Mouse (Mus musculus): ENCODE measurements around the gene Ttll4. TPM values are rescaled to one million over a fixed set of nuclear protein-coding genes. Genes with fewer than 3 reads are reported as not detected.

Gene Ttll4
- total RNA-seq (2021): 10 to 100 TPM; 23.0 to 25.0 TPM
- long read RNA-seq, partial matches to known transcripts: 0 of 7 reads
- long read RNA-seq, other reads (novel, unspliced or antisense): 7 of 7 reads

GRCm38 (mm10) chr1:74661448-74662195 is at the start of gene Ttll4:
Gene Ttll4, plus strand, starts transcription at chr1:74661745.
- DNase-seq (ENCODE audit: low spot score in 2 of 2): peak; percentile 86 to 94

- no peak for DNase-seq (ENCODE audit: low spot score in 2 of 2)
Measured at GRCm38 (mm10) chr1:74624183-74624582, 37.4 kb upstream of the Ttll4 start.

DNA sequence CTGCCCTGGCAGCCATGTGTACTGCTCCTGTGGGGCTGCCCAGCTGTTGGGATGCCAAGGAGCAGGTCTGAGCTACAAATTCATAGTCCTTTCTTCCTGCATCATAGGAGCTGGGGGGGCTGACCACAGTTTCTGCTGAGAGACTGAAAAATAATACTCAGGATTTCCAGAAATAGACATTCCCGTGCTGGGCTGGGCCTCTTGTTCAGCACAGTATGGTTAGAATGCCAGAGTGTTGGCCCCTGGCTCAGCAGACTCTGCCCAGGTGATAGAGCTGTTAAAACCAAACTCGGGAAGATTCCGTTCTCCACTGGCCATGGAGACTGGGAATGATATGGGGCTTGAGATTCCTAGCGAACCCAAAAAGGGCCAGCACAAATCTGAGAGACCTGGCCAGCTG is 35.5 kb upstream of the Ttll4 start:
- no peak for DNase-seq (ENCODE audit: low spot score in 2 of 2)

DNA sequence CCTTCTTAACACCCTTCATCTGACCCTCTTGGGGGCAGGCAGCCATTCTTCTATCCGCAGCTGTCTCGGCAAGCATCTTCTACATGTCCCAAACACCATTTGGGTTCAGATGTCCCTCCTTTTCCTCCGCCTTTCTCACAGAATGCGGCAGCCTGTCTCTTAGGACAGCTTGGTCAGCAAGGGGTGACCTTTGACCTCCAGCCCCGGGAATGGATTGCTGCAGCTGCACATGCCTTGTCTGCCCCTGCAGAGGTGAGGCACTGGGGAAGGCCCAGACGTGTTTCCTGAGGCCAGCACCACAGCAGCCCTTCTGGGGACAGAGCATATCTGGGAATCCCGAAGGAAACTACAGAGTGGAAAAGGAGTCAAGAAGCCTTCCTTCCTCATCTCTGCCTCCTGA is 33.5 kb upstream of the Ttll4 start:
- DNase-seq (ENCODE audit: low spot score in 2 of 2): no peak

GRCm38 (mm10) chr1:74632734-74633133 is 28.8 kb upstream of the Ttll4 start:
- no peak for DNase-seq (ENCODE audit: low spot score in 2 of 2)

DNA sequence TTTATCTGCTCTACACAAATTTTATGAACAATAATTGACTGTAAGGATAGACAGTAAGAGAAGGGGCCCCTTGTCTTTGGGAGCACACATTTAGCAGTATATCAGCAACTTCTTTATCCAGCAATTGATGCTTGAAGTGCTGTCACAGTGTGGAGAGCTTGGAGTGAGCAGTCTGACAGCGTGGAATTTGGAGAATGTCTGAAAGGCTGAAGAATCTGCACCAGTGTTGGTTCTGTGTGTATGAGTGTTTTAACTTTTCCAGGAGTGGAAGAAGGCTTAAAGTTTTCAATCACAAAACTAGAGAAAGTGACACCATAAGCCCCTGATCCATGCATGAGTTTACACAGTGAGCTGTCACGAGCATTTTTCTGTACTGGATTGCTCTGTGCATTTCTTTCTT is 18.0 kb upstream of the Ttll4 start:
- DNase-seq (ENCODE audit: low spot score in 2 of 2): no peak

DNA sequence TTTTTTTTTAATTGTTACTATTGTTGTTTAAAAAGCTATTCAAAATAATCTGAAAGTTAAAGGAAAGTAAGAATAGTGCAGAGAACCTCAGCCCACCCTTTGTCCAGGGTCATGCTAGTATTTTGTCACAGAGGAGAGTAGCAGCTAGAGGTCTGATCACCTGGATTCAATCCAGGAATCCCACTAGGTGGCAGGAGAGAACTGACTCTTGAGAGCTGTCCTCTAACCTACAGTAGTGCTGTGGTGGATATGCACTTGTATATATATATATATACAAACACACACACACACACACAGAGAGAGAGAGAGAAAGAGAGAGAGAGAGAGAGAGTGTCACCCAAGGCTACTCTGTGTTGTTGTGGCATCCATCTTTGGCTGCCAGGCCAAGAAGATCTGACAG is 17.6 kb upstream of the Ttll4 start:
- no peak for DNase-seq (ENCODE audit: low spot score in 2 of 2)

GRCm38 (mm10) chr1:74662253-74662865 is 814 bp downstream of the Ttll4 start:
- no peak for DNase-seq (ENCODE audit: low spot score in 2 of 2)

- DNase-seq (ENCODE audit: low spot score in 2 of 2): peak in 1 of 2 experiments; percentile 18
Measured at GRCm38 (mm10) chr1:74665153-74665552, 3.6 kb downstream of the Ttll4 start.

GRCm38 (mm10) chr1:74668371-74668770 is 6.8 kb downstream of the Ttll4 start:
- no peak for DNase-seq (ENCODE audit: low spot score in 2 of 2)

DNA sequence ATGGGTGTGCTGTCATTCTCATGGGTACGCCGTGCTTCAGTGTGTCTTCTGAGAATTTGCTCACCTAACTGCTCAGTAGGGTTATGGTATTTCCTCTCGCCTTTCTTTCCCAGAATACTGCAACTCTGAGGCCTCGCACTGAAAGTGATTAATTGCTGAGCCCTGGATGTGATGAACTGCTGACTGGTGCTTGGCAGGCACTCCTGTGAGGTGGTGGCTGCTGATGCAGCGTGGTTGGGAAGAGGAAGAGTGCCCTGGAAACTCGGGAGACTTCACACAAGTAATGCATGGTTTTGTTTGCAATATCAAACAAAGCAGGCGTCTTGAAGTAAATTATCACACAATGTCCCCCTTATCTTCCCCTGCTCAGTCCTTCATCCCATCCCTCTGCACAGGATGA is 11.2 kb downstream of the Ttll4 start:
- no peak for DNase-seq (ENCODE audit: low spot score in 2 of 2)

DNA sequence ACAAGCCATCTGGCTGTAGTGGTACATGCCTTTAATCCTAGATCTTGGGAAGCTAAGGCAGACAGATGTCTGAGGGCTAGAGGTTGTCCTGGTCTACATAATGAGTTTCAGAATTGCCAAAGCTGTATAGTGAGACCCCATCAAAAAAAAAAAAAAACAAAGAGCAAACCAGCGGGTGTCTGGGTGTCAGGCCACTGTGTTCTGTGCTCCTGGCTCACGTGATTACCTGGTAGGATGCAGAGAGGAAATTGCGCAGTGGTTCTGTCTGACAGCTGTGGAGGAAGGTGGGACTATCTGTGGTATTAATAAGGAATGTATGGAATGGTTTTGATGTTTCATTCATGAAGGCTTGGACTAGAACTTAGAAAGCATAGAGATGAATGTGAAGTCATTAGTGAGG is 15.3 kb downstream of the Ttll4 start:
- DNase-seq (ENCODE audit: low spot score in 2 of 2): no peak

DNA sequence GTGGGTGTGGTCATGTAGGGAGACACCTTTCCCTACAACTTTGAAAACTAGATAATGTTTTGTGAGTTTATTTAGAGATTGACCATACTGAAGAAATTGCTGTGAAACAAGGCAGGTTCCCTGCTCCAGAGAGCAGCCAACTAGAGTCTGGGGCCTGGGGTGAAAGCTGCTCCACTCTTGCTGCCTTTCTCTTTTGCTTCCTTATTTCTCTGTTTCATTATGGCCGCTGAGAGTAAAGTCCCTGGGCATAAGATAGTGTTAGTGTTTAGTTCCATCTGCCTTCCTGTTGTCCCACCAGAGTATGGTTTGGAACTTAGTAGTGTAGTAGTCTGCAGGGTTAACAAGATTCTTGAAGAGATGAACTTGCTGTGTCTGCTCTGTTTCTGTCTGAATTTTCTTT is 16.3 kb downstream of the Ttll4 start:
- no peak for DNase-seq (ENCODE audit: low spot score in 2 of 2)

- no peak for DNase-seq (ENCODE audit: low spot score in 2 of 2)
Measured at GRCm38 (mm10) chr1:74687131-74687530, 25.6 kb downstream of the Ttll4 start.

- no peak for DNase-seq (ENCODE audit: low spot score in 2 of 2)
Measured at GRCm38 (mm10) chr1:74693891-74694583, 32.5 kb downstream of the Ttll4 start.

GRCm38 (mm10) chr1:74695836-74696235 is 34.3 kb downstream of the Ttll4 start:
- DNase-seq (ENCODE audit: low spot score in 2 of 2): no peak

DNA sequence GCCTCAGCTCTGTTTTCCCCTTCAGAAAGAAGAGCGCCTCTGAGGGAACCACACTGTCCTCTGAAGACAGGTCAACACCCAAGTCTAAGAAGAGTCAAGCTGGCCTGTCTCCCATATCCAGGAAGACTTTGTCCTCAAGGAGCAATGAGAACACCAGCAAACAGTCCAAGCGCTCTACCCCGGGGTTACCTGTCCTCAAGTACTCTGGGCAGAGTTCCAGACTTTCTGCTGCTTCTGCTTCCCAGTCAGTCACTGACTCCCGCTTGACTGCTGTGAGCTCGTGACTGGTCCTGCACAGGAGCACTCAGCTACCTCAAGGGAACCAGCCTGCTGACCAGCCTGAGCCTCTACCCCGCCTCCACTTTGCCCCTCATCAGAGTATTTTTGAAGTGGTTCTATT is 35.9 kb downstream of the Ttll4 start:
- DNase-seq (ENCODE audit: low spot score in 2 of 2): no peak

- DNase-seq (ENCODE audit: low spot score in 2 of 2): no peak
Measured at GRCm38 (mm10) chr1:74698353-74698752, 36.8 kb downstream of the Ttll4 start.

DNA sequence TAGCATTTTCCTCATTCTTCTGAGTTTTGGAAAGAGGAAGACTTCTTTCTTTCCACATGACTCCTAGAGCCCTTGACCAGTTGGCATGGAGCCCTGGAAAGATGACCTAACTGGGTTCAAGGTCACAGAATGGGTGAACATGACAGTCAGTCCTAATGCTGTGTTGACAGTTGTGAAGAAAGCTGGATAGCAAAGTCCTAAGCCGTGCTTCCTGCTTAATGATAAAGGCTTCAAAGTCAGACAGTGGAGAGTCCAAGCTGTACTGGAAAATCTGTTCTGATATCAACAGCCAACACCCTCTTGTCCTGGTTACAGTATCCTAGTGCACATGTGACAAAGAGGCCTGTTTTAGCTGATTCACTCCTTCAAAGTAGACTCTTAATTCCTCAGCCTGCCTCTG is 37.2 kb downstream of the Ttll4 start:
- no peak for DNase-seq (ENCODE audit: low spot score in 2 of 2)

DNA sequence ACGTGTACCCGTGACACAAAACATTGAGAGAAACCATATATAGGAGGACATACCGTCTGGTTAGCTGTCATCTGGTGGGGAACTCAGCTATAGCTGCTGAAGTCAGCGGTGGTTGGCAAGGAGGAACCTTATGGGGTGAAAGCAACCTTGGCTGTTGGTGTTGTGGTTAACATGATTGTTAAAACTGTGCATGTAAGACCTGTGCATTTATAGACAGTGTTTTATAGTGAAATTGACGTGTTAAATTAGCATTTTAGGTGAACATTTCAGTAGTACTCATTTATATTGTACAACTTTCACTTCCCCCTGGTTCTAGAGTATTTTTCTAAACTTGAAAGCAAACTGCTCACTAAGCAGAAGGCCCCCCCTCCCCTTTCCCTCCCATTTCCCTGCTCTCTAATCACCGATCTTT is 40.6 kb downstream of the Ttll4 start:
- DNase-seq (ENCODE audit: low spot score in 2 of 2): no peak

DNA sequence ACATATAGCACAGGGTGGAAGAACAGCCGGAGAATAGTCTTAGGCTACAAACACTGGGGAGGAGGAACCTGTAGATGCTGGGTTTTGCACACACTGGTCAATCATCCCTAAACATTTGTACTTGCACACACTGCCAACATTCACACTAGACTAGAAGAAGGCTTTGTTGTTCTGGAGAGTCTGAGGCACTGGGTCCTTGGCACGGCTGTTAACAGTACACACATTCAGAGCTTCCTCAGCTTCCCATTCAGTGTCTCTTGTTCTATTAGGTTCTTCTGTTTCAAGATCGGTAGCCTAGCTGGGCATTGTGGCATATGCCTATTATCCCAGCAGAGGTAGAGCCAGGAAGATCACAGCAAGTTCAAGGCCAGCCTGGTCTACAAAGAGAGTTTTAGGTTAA is 42.6 kb downstream of the Ttll4 start:
- DNase-seq (ENCODE audit: low spot score in 2 of 2): peak in 1 of 2 experiments; percentile 26

- DNase-seq (ENCODE audit: low spot score in 2 of 2): no peak
Measured at GRCm38 (mm10) chr1:74705016-74705415, 43.5 kb downstream of the Ttll4 start.

All from layer of hippocampus, adult 18-20 months (tissue).